Mouse (Mus musculus) midbrain, embryonic 11.5 days (tissue): ENCODE measurements around the gene Pax8. TPM values are rescaled to one million over a fixed set of nuclear protein-coding genes. Genes with fewer than 3 reads are reported as not detected.

Experiments
- ATAC-seq: fragments of 200-750 bp; cut with Nextera tagmentation; 2 replicates; pipeline ENCODE4 v1.8.0; 2017; ENCODE audit warnings: moderate TSS enrichment, moderate library complexity; ENCODE audit not compliant: low FRiP score
- DNase-seq: peaks from one replicate; pipeline ENCODE4 v3.0.0; 2015; ENCODE audit warnings: low spot score; ENCODE audit errors: missing footprints
- H3K27ac ChIP-seq: fragments of 300-500 bp; sonication (generic); 2 replicates; pipeline ENCODE4 v1.5.1; 2014; ENCODE audit warnings: low read depth, low read length
- H3K27me3 ChIP-seq: fragments of 300-500 bp; sonication (generic); 2 replicates; pipeline ENCODE4 v1.6.1; 2014; ENCODE audit warnings: mild to moderate bottlenecking, low read length, moderate library complexity, mixed read lengths; ENCODE audit not compliant: control insufficient read depth, insufficient read depth
- H3K36me3 ChIP-seq: fragments of 300-500 bp; sonication (generic); 2 replicates; pipeline ENCODE4 v1.6.1; 2014; ENCODE audit warnings: mild to moderate bottlenecking, low read length, moderate library complexity, mixed read lengths; ENCODE audit not compliant: control insufficient read depth, insufficient read depth
- H3K4me1 ChIP-seq: fragments of 300-500 bp; sonication (generic); 2 replicates; pipeline ENCODE4 v1.6.1; 2014; ENCODE audit warnings: low read length; ENCODE audit not compliant: control insufficient read depth, insufficient read depth
- H3K4me2 ChIP-seq: fragments of 300-500 bp; sonication (generic); 2 replicates; pipeline ENCODE4 v1.6.1; 2014; ENCODE audit warnings: mild to moderate bottlenecking, moderate library complexity
- H3K4me3 ChIP-seq: fragments of 300-500 bp; sonication (generic); 2 replicates; pipeline ENCODE4 v1.5.1; 2014; ENCODE audit warnings: low read depth, low read length
- H3K9ac ChIP-seq: fragments of 300-500 bp; sonication (generic); 2 replicates; pipeline ENCODE4 v1.6.1; 2014; ENCODE audit warnings: low read length
- H3K9me3 ChIP-seq: fragments of 300-500 bp; sonication (generic); 2 replicates; pipeline ENCODE4 v1.6.1; 2016; ENCODE audit warnings: low read length; ENCODE audit not compliant: control insufficient read depth
- WGBS: fragments of 180-500 bp; shearing (Covaris S2); extraction: QIAGEN DNeasy Blood & Tissue Kit; methylation state at CpG from one replicate; pipeline ENCODE4 v1.1.7; 2014; 5-methylcytosine and 5-hydroxymethylcytosine counted together
- polyA plus RNA-seq: library from polyadenylated mRNA; unstranded; fragments of >200 nt; fragmentation: Nextera tagmentation; extraction: Ambion mirVana; gene quantifications from 2 replicates; pipeline ENCODE4 v1.2.1, GENCODE M21; 2014

Gene Pax8
- 3.1 and 3.4 TPM in 2 replicates for polyA plus RNA-seq

GRCm38 (mm10) chr2:24475420-24475819, at the start of gene Pax8:
TSS of gene Pax8 (minus strand) at chr2:24475599.
- Histone ChIP-seq H3K4me3 (peak within 1 kb of the TSS; percentile 37), H3K9me3 (no peaks in the 10 kb centered on the region), H3K9ac (peak within 1 kb of the TSS; percentile 54), H3K4me1 (peaks cover 13% of the 10 kb centered on the region), H3K36me3 (no peaks in the 10 kb centered on the region), H3K4me2 (peak within 1 kb of the TSS; percentile 56), H3K27me3 (peaks cover 52% of the 10 kb centered on the region), H3K27ac (no peak within 1 kb of the TSS)
- no peak for ATAC-seq
- DNase-seq = peak; percentile 87
- 11% methylated on average over 9 of the region's 9 CpGs for WGBS

- Histone ChIP-seq H3K9ac (peak overlapping the region; percentile 68), H3K4me1 (peaks cover 4% of the 10 kb centered on the region; the same call in 1 of the 2 replicates), H3K4me2 (peak overlapping the region; percentile 77), H3K4me3 (peak overlapping the region; percentile 35), H3K36me3 (no peaks in the 10 kb centered on the region), H3K27me3 (peaks cover 3% of the 10 kb centered on the region; the same call in 1 of the 2 replicates), H3K27ac (no peak overlapping the region), H3K9me3 (no peaks in the 10 kb centered on the region)
- ATAC-seq (peak; percentile 93), DNase-seq (peak; percentile 96)
- WGBS = under 1% methylated on average over 33 of the region's 33 CpGs
These were observed 46.2 kb upstream of the Pax8 start for GRCm38 (mm10) chr2:24521430-24522226.

GRCm38 (mm10) chr2:24520576-24521272, 45.3 kb upstream of the Pax8 start:
- DNase-seq (no peak), ATAC-seq (peak; percentile 67)
- Histone ChIP-seq H3K36me3 (no peaks in the 10 kb centered on the region), H3K4me1 (peaks cover 4% of the 10 kb centered on the region; the same call in 1 of the 2 replicates), H3K27ac (no peak overlapping the region), H3K9ac (peak overlapping the region; percentile 68), H3K4me3 (peak overlapping the region; percentile 35), H3K9me3 (no peaks in the 10 kb centered on the region), H3K27me3 (peaks cover 3% of the 10 kb centered on the region; the same call in 1 of the 2 replicates), H3K4me2 (peak overlapping the region; percentile 77)
- WGBS = 38% methylated on average over 9 of the region's 9 CpGs

GRCm38 (mm10) chr2:24516946-24517345, 41.5 kb upstream of the Pax8 start:
- H3K4me2 ChIP-seq = no peak overlapping the region
- WGBS = 94% methylated on average over 3 of the region's 3 CpGs
- no peaks in the 10 kb centered on the region for H3K36me3 ChIP-seq
- no peaks in the 10 kb centered on the region for H3K27me3 ChIP-seq
- no peak overlapping the region for H3K27ac ChIP-seq
- no peak for ATAC-seq
- no peak overlapping the region for H3K4me3 ChIP-seq
- DNase-seq = no peak
- no peak overlapping the region for H3K9ac ChIP-seq
- H3K4me1 ChIP-seq = peaks cover 3% of the 10 kb centered on the region; the same call in 1 of the 2 replicates
- H3K9me3 ChIP-seq = no peaks in the 10 kb centered on the region

- 88% methylated on average over 3 of the region's 3 CpGs for WGBS
- Histone ChIP-seq H3K4me3 (no peak overlapping the region), H3K27ac (no peak overlapping the region), H3K4me2 (no peak overlapping the region), H3K27me3 (peaks cover 15% of the 10 kb centered on the region), H3K36me3 (no peaks in the 10 kb centered on the region), H3K4me1 (peaks cover 12% of the 10 kb centered on the region), H3K9me3 (no peaks in the 10 kb centered on the region), H3K9ac (no peak overlapping the region)
- ATAC-seq = no peak
- no peak for DNase-seq
These were observed 32.0 kb upstream of the Pax8 start for GRCm38 (mm10) chr2:24507359-24507758.

- H3K9ac ChIP-seq = no peak overlapping the region
- H3K4me3 ChIP-seq = no peak overlapping the region
- peaks cover 29% of the 10 kb centered on the region for H3K27me3 ChIP-seq
- no peaks in the 10 kb centered on the region for H3K36me3 ChIP-seq
- H3K4me1 ChIP-seq = peaks cover 15% of the 10 kb centered on the region
- H3K9me3 ChIP-seq = no peaks in the 10 kb centered on the region
- 13% methylated on average over 5 of the region's 5 CpGs for WGBS
- DNase-seq (peak; percentile 93), ATAC-seq (peak; percentile 95)
- H3K4me2 ChIP-seq = peak overlapping the region; percentile 19
- no peak overlapping the region for H3K27ac ChIP-seq
These were observed 27.6 kb upstream of the Pax8 start for GRCm38 (mm10) chr2:24502963-24503471.

GRCm38 (mm10) chr2:24500921-24501320, 25.5 kb upstream of the Pax8 start:
- Histone ChIP-seq H3K4me1 (peaks cover 15% of the 10 kb centered on the region), H3K27ac (no peak overlapping the region), H3K4me3 (no peak overlapping the region), H3K27me3 (peaks cover 23% of the 10 kb centered on the region), H3K4me2 (no peak overlapping the region), H3K9me3 (no peaks in the 10 kb centered on the region), H3K9ac (no peak overlapping the region), H3K36me3 (no peaks in the 10 kb centered on the region)
- DNase-seq (no peak), ATAC-seq (no peak)
- WGBS = 85% methylated on average over 2 of the region's 2 CpGs

GRCm38 (mm10) chr2:24490564-24490963, 15.2 kb upstream of the Pax8 start:
- Histone ChIP-seq H3K27me3 (no peaks in the 10 kb centered on the region), H3K4me3 (no peak overlapping the region), H3K4me2 (no peak overlapping the region), H3K27ac (no peak overlapping the region), H3K36me3 (no peaks in the 10 kb centered on the region), H3K9ac (no peak overlapping the region), H3K9me3 (no peaks in the 10 kb centered on the region), H3K4me1 (no peaks in the 10 kb centered on the region)
- DNase-seq (no peak), ATAC-seq (no peak)
- 52% methylated on average over 6 of the region's 6 CpGs for WGBS

- H3K9me3 ChIP-seq = no peaks in the 10 kb centered on the region
- WGBS = 65% methylated on average over 3 of the region's 3 CpGs
- no peak overlapping the region for H3K9ac ChIP-seq
- ATAC-seq (no peak), DNase-seq (no peak)
- no peak overlapping the region for H3K4me2 ChIP-seq
- H3K4me1 ChIP-seq = no peaks in the 10 kb centered on the region
- no peaks in the 10 kb centered on the region for H3K36me3 ChIP-seq
- no peaks in the 10 kb centered on the region for H3K27me3 ChIP-seq
- no peak overlapping the region for H3K27ac ChIP-seq
- H3K4me3 ChIP-seq = no peak overlapping the region
These were observed 13.3 kb upstream of the Pax8 start for GRCm38 (mm10) chr2:24488660-24489059.
